Mouse (Mus musculus) heart, postnatal 0 days (tissue): ENCODE measurements at regions not wholly inside any gene's neighbourhood (a gene's known extent, or its start where the extent isn't known, plus 50 kb on each side); places are given as distances from the start of the nearest gene placed in this dataset.

Source experiments
- CTCF ChIP-seq: IDR thresholded peaks from 2 replicates; pipeline ENCODE4 v1.5.1; 2016; ENCODE audit warnings: antibody characterized with exemption, control low read depth, low read depth
- EP300 ChIP-seq: IDR thresholded peaks from 2 replicates; pipeline ENCODE4 v1.6.1; 2016; ENCODE audit warnings: antibody characterized with exemption, low read depth

GRCm38 (mm10) chr3:18339189-18339588 is 391.0 kb downstream of the Cypt12 start:
- no peak for TF ChIP-seq EP300
- no peak for TF ChIP-seq CTCF
